Mouse (Mus musculus): Measurements from ENCODE around the gene Iqgap1.

Iqgap1 gene

DNA sequence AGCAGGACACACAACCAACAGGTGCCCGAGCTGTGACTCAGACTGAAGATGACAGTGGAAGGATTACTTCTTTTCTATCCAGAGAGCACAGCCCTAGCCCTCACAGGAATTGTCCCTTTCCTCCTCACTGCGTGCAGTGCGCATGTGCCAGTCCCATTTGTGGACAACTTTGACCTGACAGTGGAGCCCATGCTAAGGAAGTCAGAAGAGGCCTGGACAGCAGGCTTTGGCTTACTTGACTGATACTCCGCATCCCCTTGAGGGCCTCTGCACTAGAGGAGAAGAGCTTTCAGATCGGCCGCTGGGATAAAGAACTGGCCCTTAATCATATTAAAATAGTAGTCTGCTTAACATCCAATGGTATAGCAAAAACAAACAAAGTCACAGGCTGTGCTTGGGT, 154.9 kb downstream of the Iqgap1 start:
- in situ Hi-C loops (cut with MboI, MseI) = no loop called here

DNA sequence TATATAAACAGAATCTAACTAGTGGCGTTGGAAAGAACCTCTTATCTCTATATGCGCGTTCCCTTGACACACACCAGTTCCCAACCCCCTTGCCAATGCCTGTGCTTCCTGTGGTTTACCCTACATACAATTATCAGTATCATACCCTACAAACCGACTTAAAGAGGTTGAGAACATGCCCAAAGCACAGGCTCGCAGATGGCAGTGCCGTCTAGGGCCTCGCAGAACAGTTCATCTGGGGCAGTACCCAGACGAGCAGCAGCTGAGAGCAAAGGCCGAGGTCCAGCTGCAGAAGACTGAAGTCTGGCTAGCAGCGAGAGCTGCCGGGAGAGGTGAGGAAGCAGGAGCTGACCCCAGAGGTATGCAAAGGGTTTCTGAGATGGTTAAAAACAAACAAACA, 158.6 kb downstream of the Iqgap1 start:
- in situ Hi-C loops (cut with MboI, MseI) = no loop called here

DNA sequence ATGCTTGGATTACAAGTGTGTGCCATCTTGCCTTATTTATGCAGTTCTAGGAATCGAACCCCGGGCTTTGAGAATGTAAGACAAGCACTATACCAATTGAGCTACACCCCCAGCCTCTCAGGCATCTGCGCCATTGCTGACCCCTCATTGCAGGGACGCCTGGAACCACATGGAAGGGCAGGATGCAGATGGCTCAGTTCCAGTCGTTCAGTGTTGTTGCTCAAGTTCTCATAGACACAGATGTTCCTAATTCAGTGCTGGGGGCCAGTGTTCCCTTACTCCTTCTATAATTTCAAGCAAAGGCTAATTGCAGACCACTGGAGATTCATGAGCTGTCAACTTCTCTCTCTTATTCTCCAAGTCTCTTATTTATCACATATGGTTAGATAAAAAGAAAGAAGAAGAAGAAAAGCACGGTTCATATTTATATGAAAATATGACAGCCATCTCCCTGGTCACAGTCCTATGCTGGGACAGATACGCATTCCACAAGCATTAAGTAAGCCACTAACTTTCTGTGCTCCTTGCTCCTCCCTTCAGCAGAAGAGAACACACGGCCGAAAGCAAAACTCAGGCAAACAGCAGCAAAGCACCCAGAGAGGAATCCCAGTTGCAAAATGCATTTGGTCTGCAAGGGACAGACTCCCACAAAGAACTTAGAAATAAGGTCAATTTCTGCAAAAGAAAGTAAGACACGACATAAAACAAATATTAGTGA, 159.4 kb downstream of the Iqgap1 start:
- in situ Hi-C loops (cut with MboI, MseI) = no loop called here

Data from T-helper 17 cell (primary cell).